Mouse (Mus musculus) liver, adult (tissue): ENCODE measurements around the gene Zfp318.
A peak's percentile ranks its signal among the peaks of the same experiment; 100 is the strongest.

Experiments
- GATA4 ChIP-seq: IDR thresholded peaks from 2 replicates; pipeline ENCODE4 v1.6.1; 2014; ENCODE audit warnings: mild to moderate bottlenecking, low read length; ENCODE audit not compliant: insufficient replicate concordance

Gene Zfp318

DNA sequence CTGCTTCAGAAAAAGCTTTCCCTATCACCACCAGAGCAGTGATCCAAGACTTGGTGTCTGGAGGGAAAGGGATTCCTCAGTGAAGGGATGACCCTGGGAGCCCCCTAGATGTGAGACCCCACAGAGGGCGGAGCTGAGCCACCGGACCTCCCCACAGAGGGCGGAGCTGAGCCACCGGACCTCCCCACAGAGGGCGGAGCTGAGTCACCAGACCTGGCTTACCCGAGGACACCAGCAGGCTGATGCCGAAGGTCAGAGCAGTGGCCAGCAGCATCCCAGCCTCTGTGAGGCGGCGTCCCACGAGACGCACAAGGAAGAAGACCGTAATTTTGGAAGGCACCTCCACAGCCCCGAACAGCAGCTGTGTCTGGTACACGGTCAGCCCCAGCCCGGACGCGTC lies 50.1 kb downstream of the Zfp318 start:
- TF ChIP-seq GATA4 = no peak

DNA sequence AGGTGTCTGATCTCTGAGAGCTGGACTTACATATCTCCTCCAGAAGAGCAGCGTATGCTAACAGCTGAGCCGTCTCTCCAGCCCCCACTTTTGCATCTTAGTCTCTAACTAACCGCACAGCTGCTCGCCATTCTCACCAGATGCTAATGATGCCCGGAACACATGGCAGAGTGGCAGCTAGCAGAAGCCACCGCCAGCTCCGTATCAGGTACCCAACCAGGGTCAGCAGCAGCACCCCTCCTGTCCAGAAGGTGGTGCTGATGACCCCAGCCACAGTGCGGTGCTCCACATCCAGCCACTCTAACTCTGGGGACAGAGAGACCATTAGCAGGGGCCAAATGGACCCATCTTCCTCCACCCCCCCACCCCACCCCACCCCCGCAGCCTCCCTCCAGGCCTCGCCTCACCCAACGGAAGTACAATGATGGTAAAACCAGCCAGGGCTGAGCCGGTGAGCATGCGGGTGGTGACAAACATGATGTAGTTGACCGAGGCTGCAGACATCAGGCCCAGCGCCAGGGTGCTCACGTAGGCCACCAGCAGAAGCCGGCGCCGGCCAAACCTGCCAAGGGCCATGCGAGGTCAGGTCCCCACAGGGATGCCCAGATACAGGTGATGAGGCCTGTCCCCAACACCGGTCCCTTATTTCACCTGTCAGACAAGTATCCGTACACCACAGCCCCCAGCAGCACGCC lies 53.3 kb downstream of the Zfp318 start:
- no peak for TF ChIP-seq GATA4

DNA sequence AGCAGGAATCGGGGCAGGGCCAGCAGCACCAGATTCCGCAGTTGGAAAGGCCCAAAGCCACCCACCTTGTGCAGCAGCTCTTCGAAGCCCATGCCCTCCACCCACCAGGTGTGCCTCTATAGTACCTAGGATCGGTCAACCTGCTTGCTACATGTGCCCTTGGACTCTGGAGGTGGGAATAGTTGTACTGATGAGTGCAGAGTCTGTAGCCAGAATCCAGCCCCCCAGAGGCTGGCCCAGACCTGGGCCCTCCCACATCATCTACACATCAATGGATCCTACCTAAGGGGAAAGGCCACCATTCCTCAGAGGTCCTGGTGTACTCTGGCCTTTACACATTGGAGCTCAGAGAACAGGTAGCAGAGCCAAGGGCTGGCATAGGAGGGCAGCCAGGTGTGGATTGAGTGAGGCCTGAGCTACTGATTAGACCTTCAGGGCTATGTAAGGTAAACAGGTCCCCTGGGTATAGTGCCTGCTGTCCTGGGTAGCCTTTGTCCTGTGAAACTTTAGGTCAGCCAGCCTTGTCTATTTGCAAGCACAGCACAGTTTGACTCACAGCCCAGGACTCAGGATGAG lies 54.9 kb downstream of the Zfp318 start, which contains the start of gene Slc22a7:
Slc22a7 (minus strand) TSS at position 160 of the 576 bp plus-strand sequence.
- peak; percentile 60; the same call in 1 of the 2 replicates for TF ChIP-seq GATA4

DNA sequence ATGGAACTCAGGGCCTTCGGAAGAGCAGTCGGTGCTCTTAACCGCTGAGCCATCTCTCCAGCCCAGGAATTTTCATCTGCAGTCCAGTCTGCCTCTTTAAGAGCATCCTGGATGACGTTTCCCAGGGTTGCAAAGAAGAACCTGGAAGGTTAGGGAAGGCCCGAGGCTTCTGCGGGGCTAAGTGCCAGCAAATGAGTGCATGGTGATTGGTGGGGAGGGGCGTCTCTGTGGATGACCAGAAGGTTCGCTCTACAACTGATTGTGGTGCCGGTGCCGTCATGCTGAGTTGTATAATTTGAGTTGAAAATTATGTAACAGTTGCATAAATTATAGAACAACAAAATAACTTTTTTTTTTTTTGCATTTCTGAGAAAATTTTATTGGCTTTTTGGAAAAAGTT lies 55.6 kb downstream of the Zfp318 start:
- no peak for TF ChIP-seq GATA4

DNA sequence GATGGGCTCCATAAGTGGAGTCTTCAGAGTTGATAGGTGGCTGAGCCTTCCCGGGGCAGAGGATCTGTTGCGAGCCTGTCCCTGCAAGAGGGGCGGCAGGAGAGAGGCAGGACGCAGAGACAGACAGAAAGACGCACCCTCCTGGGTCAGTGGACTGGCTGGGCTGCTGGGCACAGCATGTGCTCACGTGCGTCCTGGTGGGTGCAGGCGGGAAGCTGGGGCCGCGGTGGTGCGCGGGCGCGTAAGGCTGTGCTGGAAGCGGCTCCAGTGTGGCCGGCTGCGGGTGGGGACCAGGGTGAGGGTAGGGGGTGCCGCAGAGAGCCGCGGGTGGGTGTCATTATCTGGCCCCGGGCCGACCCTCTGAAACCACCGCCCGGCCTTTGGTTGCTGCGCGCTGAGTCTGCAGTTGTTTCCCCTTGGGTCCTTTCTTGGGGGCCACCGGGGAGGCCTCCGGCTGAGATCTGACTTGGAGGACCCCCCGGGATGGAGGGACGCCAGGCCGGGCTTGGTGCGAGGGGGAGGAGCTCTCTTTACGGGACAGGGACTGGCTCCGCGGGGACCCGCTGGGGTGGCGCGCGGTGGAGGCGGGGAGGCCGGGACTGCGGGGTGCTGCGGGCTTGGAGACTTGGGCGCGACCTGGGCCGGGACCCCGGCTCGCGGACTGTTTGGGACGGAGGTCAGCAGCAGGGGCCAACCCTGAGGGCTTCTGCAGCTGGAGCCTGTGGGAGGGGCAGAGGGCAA lies 61.5 kb downstream of the Zfp318 start:
- no peak for TF ChIP-seq GATA4

DNA sequence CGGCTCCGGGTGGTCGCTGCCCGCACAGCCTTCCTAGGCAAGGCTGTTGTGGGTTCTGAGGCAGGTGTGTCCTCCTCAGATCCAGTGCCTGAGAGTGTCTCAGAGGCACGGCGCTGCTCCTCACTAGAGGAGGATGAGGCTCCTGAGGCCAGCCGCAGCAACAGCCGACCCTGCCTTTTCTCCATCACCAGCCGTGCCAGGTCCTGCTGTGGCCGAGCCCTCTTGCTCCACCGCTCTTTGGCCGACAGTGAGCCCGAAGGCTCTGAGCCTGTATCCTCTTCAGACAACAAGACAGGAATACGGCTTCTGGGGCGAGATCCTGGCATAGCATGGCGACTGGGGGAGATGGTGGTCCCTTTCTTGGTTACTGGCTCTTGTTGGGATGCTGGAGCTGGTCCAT lies 62.7 kb downstream of the Zfp318 start:
- no peak for TF ChIP-seq GATA4

DNA sequence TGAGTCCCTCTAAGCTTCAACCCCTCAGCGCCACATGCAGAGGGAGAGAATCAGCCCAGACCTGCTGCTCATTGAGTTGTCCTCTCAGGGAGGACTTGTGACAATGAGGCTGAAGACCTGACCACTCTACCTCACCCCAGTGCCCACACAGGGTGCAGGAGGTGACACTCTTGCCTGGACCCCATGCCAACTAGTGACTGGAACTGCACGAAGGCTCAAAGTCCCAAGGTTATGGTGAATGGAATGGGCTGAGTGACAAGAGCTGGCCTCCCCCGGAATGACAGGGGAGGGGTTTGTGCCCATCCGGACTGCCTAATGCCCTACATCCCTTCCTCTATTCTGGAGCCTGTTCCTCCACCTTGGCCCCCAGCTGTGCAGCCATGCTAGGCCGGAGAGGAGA lies 69.2 kb downstream of the Zfp318 start:
- TF ChIP-seq GATA4 = no peak

DNA sequence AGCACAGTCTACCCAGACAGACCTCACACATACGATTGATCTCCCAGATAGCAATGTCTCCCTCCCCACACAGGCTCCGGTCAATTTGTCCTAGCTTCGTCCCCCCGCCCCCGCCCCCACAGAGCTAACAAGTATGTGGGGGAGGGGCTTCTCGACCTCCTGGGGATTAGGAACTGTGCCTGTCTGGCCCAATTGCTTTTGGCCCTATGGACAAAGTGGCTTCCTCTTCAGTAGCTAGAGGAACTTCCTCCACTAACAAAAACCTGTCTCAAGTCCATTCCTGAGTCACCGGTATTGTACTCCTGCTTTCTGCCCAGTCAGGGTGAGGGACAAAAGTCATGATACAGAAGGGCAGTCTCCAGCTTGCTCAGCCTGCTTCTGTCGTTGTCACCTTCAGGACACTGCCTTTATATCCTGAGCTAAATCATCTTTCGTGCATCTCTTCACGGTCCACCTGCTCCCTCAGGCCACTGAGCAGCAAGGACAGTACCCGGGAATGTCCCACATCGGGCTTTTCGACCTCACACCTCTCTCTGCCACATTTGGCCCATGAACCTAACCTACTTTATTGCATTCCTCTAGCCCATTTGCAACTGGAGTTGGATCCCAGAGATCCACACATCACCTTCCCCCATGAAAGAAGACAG lies 69.9 kb downstream of the Zfp318 start:
- TF ChIP-seq GATA4 = no peak

DNA sequence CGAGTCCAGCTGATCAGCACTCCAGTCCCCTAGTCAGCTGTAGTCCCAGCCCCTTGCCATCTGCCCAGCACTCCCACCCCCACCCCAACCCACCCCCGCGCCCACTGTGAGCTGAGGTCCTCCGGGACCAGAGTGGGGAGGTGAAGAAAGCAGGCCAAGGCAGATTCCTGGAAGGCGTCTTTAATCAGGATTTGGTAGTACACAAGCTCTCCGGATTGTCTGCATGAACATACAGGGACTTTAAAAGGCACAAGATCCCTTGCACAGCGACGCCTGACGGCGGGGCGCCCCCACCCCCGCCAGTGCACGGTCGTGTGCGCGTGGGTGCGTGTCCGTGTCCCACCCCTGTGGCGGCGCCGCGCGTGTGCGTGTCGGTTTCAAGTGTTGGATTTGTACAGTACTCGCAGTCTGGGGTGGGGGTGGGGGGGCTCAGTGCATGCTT lies 70.5 kb downstream of the Zfp318 start:
- no peak for TF ChIP-seq GATA4

DNA sequence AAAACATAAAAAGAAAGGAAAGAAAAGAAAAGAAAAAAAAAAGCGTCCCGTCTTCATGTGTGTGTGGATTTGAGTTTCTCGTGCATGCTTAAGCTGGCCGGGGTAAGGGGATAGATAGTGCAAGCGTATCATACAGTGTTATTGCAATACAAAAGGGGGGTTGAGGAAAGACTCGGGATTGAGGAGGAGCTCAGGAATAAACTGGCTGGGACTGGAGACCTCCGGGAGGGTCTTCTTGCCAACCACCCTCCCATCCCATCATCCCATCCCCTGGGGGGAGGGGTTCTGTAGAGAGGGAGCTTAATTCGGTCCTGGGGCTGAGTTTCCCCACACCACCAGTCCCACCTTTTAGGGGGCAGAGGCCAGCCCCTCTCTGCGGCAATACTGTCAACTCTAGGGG lies 71.0 kb downstream of the Zfp318 start:
- TF ChIP-seq GATA4 = no peak

DNA sequence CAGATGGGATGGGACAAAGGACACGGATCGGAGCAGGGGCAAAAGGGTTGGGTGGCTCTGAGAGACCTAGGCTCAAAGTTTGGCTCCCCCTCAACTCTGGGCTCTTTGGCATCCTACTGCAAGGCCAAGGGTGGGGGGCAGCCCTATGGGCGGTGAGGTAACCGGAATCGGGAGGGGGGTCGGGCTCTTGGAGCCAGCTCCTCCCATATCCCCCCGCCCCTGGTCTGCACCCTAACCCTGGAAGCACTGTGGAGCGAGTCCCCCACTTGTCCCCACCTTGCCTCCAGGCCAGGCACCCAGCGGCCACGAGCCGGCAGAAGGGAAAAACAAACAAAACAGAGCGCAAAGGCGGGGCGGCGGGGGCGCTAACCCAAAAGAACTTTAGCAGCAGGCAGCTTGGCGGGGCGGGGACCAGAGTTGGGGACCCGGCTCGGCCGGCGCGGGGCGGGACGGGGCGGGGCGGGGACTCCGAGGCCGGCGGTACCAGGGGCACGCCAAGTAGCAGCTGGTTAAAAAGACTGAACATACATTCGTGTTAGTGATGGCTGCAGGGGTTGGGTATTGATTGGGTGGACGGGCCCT lies 71.7 kb downstream of the Zfp318 start:
- TF ChIP-seq GATA4 = no peak

DNA sequence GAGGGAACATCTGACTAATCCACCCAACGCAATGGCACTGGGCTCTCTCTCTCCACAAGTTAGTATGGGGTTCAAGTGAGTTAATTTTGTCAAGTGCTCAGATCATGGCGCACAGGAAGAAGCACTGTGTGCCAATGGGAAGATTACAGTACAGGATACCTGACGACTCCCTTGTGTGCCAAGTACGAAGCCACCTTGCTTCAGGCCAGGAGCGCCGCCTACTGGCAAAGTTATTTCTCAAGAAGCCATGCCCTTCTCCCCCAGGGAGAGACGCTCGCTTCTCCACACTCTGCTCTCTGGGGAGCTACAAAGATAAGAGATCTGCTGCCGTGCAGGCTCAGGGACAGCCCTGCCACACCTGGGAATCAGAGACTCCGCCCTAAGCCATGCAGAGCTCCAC lies 74.3 kb downstream of the Zfp318 start:
- TF ChIP-seq GATA4 = no peak

DNA sequence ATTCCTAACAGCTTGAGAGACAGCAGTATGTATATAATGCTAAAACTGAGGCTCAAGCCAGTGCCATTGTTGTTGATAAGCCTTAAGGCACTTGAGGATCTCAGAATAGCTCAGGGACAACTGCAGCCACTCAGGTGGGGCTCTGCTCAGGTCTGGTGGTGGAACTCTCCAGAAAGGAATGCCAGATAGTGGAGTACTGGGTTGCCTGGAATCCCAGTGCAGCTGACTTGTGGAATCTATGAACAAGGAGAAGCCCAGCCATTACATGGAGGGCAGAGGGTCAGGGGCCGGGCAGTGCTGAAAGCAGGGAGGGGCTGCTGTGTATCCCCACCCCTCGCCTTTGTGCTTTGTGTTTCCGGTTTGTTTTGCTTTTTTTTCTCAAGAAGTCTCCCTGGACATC lies 74.9 kb downstream of the Zfp318 start:
- no peak for TF ChIP-seq GATA4

DNA sequence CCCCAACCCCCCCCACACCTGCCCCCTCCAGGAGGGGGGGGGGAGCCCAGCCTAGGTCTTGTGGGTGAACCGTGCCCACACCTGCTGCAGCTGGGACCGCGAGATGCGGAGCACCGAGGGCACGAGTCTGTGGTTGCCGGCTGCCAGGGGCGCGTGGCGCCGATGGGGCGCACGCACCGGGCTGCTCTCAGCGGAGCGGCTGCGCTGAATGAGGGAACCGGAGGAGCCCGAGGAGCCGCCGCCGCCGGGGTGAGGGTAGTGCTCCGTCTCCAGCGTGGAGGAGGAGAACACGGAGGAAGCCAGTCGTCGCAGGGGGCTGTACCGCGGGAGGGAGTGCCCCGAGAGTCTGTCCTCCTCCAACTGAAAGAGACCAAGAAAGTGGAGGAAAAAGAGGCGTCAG lies 77.1 kb downstream of the Zfp318 start:
- TF ChIP-seq GATA4 = no peak

DNA sequence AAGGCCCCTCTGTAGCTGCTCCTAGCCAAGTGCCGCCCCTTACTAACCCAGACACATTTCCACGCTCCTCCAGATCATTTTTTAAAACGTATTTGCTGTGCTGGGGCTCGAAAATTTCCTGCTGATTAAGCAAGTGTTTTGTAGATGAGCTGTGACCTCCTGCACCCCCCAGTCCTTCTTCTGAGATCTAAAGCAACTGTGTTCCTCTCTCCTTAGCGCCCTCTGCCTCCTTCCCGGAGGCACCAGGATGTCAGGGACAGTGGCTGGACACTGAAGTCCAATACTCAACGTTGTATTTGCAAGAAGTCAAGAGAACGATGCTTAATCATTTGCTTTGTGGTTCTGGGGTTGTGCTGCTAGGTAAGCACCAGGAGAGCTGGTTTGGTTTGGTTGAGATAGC lies 77.8 kb downstream of the Zfp318 start:
- TF ChIP-seq GATA4 = no peak
